Mouse (Mus musculus) lung, postnatal 25 days (tissue): ENCODE results near the gene Itpr3.
A peak's percentile ranks its signal among the peaks of the same experiment; 100 is the strongest.

Experiments
- DNase-seq: peaks from one replicate; pipeline ENCODE4 v3.0.0; 2022; ENCODE audit warnings: low spot score

Gene Itpr3

GRCm38 (mm10) chr17:27056812-27057516 is at the start of gene Itpr3:
Gene Itpr3, plus strand, starts transcription at chr17:27057304.
- DNase-seq, result peak; percentile 86

DNA sequence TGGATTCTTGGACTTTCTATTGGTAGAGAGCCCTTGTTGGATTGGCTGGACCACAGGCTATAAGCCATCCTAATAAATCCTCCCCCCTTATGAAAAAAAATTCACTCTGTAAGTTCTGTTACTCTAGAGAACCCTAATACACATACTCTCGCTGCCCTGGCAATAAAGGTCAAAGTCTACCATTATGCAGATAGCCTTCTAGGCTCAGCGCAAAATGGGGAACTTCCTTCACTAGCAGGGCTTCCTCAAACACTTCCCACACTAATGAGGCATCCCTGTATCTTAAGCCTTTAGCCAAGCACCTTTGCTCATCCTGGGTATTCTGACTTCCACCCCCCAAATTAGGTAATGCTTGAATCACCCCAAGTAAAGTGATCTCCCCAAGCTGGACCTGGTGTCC is 48.8 kb upstream of the Itpr3 start:
- no peak for DNase-seq

DNA sequence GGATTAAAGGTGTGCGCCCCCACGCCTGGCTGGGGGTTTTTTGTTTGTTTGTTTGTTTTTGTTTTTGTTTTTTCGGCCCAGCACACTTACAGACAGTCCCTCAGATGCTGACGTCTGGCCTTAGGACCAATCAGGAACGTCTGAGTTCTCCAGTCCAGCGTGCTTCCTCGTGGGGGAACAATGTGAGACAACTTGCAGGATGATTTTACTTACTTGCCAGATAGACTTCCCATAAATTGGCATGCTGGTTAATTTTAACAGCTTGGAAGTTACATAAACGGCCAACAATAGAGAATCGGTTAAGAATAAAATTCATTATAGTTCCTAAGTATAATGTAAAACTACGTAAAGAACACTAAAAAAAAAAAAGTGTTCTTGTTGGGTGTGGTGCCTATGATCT is 45.9 kb upstream of the Itpr3 start:
- DNase-seq, result no peak

DNA sequence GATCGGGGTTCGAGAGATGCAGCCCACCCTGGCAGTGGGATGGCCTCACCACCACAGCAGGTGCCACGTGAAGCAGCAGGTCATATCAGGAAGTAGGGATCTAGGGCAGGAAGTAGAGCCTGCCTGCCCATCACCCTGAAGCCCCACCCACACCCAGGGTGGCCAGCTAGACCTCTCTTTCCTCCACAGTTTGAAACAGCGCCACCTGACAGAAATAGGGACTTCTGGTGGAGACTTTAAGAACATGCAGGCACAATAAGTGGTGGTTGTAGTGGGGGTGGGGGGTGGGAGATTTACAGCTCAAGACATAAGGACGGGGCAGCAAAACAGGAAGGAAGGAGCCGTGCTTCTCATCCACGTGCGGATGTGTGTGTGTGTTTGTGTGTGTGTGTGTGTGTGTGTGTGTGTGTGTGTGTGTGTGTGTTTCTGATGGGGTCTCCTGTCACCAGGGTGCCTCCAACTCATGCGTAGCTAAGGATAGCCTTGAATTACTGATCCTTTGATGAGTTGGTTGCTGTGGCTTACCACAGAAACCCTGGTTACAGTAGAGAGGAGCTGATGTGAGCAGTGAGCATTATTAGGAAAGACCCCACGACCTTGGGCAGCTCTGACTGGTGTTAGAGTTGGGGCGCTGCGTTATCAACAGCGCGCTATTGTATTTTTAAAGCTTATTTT is 45.0 kb upstream of the Itpr3 start:
- peak; percentile 44 for DNase-seq

DNA sequence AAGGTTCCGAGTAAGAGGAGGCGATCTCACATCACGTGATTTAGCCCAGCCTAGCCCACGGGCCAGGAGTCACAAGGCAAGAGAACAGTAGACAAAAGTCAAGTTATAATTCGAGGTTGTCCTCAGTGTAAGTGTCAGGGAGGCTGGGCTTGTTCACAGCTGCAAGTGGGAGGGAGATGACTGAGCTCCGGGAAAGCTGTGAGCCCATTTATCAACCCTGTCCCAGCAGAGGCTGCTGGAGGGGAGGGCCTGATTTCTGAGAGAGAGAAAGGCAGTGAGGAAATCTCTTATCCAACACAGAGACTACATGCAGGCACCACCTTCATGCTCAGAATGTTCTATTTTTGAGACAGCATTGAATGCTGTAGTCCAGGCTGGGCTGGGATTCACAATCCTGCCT is 44.2 kb upstream of the Itpr3 start:
- no peak for DNase-seq

GRCm38 (mm10) chr17:27017564-27018499 is 39.3 kb upstream of the Itpr3 start:
- DNase-seq, result peak; percentile 86

DNA sequence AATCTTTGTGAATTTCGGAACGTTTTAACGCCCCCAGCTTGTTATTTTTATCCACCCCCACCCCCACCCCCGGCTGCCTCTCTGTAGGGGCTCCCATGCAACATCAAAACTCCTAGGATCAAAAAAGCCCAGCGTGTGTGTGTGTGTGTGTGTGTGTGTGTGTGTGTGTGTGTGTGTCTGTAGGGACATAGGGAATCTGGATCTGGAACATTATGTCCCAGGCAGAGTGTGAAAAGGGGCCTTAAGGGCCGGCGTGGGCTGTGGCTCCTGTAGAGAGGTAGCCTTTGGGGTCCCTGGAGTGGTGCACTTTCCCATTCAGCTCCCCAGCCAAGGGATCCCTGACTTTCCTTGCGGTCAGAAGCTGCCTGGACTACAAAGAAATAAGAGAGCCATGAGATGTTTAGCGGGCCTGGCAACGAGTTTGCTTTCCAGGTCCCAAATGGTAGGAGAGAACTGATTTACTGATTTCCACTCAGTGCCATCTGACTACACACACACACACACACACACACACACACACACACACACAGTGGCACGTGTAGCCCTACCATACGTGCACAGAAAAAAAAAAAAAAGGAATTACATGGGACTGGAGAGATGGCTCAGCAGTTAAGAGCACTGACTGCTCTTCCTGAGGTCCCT is 38.4 kb upstream of the Itpr3 start:
- DNase-seq, result no peak

- no peak for DNase-seq
Measured at GRCm38 (mm10) chr17:27021076-27021475, 36.0 kb upstream of the Itpr3 start.

DNA sequence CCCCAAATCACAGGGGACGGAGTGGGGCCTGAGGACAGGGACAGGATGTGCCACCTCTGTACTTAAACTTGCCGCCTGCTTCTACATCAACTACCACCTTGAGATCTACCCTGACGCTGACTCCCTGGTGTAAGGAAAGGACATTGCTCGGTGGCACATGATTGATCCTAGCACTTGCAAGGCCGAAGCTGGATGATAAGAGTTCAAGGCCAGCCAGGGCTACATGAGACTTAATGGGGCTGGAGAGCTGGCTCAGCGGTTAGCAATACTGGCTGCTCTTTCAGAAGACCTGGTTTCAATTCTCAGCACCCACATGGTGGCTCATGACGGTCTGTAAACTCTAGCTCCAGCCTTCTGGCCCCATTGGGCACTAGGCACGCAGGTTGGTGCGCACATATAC is 35.4 kb upstream of the Itpr3 start:
- DNase-seq, result no peak

DNA sequence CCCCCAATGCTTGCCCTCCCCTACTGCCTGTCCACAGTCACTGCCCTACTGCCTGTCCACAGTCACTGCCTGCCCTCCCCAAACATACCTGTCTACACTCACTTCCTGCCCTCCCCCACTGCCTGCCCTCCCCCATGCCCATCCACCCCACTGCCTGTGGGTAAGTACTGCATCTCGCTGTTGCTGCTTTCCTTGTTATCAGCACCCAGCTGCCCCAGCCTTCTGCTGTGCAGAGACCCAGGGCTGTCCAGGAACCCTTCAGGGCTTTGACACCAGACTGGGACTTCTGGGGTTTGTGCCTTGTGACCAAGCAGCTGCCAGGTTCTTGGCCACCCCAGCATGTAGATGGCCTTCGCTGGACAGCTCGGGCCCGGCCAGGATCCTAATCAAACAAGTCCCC is 33.8 kb upstream of the Itpr3 start:
- no peak for DNase-seq

GRCm38 (mm10) chr17:27025326-27025902 is 31.7 kb upstream of the Itpr3 start:
- peak; percentile 36 for DNase-seq

DNA sequence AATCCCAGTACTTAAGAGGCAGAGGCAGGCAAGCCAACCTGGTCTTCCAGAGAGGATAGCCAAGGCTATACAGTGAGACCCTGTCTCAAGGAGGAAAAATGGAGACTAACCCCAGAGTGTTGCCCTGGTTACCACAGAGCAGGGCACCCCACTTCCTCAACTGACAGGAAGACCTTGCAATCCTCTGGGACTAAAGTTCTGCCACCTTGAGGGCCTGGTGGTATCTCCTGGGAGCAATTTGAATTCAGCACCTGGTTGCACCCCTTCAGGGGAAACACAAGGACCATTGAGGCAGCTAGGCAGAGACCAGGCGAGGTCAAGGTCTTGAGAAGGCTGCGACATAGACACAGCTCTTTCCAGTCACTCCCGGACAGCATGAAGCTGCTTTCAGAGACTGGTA is 31.2 kb upstream of the Itpr3 start:
- DNase-seq, result no peak

DNA sequence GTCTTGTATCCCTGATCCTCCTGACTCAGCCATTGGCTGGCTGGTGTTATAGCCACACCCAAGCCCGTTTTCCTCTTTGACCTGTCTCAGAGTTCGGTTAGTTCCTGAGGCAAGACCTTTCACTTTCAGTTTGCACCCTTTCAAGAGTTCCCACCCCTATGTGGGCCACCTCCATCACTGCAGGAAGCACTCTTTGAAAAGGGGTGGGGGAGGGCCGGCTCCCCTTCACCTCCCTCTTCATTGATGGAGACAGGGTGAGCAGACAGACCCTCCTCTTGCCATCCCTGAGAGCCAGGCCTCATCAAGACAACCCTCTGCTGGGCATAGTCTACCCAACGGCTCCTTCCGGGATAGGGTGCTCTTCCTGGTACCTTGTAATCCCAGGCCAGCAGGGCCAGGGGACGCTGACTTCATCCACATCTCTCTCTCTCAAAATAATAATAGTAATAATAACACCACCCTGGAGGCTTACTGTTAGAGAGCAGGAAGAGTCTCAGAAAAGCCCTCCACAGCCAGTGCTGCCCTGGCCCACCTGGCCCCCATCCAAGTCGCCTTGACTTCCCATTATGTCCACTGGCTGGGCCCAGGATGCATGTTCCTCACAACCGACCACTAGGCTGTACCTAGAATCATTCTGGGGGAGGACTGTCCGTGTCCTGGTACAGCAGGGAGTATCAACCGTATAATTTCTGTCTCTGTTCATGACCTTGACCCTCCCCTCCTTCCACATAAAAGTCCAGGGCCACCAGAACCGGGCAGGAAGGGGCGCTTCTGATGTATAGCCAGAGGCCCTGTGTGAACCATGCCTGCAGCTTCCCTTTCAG is 29.4 kb upstream of the Itpr3 start:
- peak; percentile 78 for DNase-seq

DNA sequence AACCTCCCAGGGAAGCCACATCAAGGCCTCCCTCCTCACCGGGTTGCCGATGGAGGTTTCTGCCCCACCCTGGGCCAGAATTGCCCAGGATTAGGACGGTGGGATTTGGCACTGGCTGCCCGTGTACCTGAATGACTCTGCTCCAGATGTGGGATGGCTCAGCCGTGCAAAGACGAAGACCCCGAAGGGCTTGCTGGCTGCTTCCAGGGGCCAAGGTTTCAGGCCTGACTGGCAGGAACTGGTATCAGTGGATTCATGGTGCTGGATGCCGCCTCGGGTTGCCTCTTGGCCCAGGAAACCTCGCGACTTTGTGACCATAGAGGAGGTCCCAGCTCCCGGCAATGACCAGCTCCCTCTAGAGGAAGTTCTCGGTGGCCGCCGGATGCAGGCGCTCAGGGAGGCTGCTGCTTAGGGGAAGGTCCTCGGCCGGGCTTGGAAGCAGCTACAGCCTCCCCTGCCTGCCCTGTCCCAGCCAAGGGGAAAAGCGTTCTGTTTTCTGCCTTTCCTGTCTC is 28.8 kb upstream of the Itpr3 start:
- DNase-seq, result peak; percentile 94

DNA sequence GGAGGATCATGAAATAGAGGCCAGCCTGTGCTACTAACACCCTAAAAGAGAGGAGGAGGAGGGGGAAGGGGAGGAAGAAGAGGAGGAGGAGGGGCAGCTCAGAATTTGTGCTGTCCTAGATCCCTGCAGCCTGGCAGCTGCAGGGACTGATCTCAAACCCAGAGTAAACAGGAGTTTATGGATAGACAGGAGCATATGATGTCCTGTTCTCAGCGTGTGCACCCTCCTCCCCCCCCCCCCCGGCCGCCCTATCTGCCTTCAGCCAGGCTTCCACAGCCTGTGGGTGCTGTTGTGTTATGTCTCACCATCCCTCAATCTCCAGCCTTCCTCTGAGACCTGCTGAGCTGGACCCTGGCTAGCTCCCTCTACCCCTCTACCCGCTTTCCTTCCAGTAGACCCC is 28.2 kb upstream of the Itpr3 start, which contains the start of gene Bak1:
Gene Bak1 (minus strand): TSS at position 101 of the 400 bp plus-strand sequence.
- DNase-seq, result no peak

GRCm38 (mm10) chr17:27029431-27029830 is 27.7 kb upstream of the Itpr3 start:
- no peak for DNase-seq

DNA sequence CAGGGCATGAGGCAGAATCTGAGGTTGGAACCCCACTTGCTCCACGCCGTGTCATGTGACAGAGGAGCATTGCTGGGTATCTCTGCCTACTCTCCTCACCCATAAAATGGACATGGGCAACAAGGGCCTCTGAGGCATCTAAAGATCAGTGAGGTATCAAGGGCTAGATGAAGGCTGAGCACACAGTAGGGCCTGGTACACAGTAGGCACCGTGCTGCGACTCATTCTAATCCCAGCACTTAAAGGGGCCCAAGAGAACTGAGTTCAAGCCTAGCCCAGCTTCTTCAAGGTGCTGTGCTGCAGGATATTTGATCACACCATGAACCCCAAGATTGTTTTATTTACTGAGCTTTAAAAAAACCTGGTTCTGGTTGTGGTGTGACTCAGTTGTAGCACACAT is 26.2 kb upstream of the Itpr3 start:
- no peak for DNase-seq

DNA sequence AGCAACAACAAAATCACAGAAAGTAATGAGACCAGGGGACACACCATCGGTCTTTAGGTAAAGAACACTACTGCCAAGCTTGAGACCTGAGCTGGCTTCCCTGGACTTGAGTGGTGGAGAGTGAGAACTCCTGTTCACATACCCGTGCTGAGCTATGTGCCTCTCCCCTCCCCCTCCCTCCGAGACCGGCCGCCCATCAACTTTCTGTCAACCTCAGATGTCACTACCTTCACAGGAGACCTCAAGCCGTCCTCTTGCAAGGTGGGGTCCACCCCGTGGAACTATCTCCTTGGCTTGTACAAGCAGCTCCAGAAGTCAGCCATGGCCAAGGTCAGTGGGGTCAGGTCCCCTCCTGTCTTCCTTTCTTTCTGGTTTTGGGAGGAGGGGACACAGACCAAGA is 24.8 kb upstream of the Itpr3 start:
- no peak for DNase-seq

- peak; percentile 77 for DNase-seq
Measured at GRCm38 (mm10) chr17:27032869-27033268, 24.2 kb upstream of the Itpr3 start.

- peak; percentile 46 for DNase-seq
Measured at GRCm38 (mm10) chr17:27036465-27036864, 20.6 kb upstream of the Itpr3 start.
